Mouse (Mus musculus) urinary bladder, adult 2 months (tissue): ENCODE results near the gene Epb41l4b. TPM values are rescaled to one million over a fixed set of nuclear protein-coding genes. Genes with fewer than 3 reads are reported as not detected.

ENCODE experiments used
- DNase-seq: peaks from one replicate; pipeline ENCODE4 v3.0.0; 2022; ENCODE audit warnings: low spot score
- polyA plus RNA-seq: library from polyadenylated mRNA; depleted of rRNA; stranded (reverse); fragments of >200 nt; gene quantifications from 2 replicates; pipeline ENCODE4 v1.2.3, GENCODE M21; 2012

Epb41l4b gene
- polyA plus RNA-seq, 1 experiment, result 38.6 TPM

DNA sequence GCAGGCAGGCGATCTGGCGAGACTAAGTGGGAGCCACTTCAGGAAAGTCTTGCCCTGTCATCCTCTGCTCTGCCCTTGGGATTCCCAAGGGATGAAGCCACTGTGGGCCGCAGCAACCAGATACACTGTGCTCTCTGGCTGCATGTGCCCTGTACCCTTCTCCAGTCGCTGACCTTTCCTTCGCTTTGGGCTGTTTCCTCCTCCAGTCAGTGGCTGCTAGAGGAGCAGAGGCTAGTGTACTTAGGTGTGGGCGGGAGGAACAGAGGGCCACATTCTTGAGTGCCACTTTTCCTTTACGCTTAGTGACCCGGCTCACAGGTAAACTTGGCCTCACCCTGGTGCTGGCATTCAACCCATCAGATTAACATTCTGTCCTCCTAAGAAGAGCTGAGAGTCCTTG is 10.6 kb upstream of the Epb41l4b start:
- DNase-seq, result no peak

DNA sequence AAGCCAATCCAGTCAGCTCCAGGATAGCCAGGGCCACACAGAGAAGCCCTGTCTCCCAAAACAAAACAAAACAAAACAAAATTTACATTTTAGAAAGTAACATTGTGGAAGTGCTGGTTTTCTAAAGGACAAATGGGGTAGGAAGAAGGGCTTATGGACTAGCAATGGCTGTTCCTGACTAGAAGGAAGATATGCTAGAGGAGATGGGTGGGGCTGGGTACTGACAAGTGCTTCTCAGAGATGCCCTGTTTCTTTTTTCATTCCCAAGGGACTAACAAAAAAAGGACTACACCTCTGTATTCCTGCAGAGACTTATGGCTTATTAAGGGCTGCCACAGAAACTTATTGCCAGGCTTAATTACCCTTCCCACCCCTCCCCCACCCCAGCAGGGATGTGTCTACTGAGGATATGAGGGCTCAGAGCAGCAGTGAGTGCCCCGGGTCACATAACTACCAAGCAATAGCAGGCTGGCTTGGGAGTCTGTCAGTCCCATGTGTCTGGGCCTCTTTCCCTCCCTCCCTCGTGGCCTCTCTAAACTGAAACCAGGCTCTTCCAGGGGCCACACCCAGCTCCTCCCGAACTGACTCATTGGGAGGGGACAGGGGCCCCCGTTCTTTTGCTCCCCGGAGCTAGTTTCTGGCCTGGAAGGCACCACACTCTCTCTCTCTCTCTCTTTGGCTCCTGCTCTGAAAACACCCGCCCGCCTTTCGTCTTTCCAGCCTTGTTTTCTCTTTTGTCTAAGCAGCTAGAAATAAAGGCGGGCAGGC is 10.0 kb upstream of the Epb41l4b start:
- no peak for DNase-seq

DNA sequence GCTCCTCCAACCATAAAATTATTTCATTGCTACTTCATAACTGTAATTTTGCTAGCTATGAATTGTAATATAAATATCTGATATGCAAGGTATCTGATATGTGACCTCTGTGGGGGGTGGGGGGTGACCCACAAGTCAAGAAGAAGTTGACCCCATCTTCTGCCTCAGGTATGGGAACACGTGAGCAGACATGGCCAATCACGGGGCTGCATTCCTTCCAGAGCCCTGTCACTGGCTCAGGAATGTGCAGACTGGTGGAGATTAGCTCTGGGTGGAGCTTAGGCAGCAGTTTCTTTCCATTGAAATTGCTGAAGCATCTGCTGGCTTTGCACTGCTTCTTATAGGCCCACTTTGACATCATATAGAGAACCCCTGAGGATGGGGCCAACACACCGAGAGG is 4.9 kb upstream of the Epb41l4b start:
- DNase-seq, result no peak

DNA sequence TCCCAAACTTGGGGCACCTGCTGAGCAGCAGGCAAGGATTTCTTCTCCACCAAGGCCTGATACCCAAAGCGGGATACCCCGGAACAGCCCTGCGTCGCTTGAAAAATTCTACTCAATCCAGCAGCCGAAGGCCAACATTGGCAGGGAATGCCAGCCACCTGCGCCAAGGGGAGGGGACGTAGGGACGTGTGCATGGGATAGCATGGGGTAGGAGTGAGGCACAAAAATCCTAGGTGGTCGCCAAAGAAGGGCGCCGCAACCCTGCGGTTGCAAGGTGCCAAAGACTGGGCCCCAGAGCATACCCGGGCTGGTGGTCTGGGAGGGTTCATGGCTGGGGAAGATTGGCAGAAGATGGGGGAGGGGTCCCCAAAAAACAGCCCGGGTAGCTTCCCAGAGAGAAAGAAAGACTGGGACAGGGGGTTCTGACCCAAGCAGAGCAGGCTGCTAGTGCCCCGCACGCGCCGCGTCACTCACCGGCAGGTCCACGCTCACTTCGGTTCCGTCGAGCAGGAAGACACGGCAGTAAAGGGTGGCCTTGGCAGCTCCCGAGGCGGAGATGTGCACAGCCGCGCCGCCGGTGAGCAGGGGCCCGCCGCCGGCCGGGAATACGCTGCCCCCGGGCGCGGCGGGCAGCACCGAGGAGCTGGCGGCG is 737 bp downstream of the Epb41l4b start:
- no peak for DNase-seq

DNA sequence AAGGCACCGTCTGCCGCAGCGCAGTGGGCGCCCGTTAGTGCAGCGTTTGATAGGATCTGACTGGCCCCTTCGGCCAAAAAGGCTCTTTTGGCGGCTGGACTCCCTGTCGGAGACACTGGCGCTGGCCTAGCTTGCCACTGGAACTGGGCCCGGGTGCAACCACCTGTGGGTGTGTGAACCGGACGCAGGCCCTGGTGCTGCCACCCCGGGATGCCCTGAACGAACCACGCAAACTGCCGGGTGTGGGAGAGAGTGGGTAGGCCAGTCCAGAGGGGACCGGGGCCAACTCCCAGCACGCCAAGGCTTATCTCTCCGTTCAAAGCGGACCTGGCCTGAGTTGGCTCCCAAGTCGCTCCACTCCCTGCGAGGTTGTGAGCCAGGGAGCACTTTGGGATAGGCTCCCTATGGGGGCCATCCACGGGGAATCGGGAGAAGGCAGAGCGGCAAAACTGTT is 1.3 kb downstream of the Epb41l4b start:
- no peak for DNase-seq

DNA sequence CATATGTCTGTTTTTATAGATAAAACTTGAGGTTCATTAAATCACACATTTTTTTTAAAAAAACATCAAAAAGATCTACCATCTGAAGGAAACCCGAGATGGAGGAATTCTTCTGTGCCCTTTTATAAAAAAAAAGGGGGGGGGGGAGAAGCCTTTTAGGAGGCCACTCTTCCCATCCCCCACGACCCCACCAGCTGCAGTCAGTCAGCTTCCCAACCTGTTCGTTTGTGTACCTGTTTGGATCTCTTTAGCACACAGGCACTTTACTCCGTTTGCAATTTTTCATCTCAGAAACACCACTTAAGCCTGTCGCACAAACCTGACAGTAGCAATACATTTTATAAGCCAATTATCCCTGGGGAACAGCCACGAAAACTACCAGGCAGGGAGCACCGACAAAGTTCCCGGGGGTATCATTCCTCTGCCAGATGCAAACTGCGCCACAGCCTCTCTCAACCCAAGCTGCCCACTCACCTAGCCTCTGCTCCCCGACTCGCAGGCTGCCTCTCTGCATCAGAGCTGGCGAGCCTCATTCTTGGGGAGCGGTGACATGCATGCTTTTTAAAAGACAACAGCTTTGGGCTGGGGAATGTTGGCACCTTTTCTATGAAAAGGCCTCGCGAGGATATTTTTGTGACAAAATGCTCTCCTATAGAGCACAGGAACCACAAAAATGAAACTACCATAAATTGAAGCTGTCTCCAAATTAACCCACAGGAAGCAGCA is 2.1 kb downstream of the Epb41l4b start:
- DNase-seq, result no peak

DNA sequence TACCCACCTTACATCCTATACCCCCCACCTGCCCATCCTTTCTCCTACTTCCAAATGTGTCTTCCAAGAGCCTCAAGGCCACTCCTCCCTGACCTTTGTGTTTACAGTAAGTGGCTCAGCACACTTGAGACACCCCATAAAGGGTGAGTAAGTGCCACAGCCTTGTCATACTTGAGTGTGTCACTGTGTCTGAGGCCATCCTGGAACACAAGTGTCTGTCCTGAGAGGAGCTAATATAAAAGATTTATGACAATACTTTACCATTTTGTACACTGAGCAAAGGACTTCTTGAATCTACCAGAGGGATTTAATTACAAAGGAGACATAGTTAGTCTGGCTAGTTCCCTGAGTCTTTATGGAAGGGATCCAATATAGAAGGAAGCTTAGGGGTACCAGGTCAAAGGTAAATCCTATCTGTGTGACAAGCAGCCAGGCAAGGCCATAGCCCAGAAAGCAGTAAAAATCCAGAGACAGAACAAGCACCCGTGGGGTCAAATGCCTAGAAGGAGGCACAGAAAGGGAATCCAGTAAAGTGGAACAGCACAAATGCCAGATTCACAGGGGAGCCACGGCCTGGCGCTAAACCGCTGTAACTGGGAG is 2.9 kb downstream of the Epb41l4b start:
- no peak for DNase-seq

DNA sequence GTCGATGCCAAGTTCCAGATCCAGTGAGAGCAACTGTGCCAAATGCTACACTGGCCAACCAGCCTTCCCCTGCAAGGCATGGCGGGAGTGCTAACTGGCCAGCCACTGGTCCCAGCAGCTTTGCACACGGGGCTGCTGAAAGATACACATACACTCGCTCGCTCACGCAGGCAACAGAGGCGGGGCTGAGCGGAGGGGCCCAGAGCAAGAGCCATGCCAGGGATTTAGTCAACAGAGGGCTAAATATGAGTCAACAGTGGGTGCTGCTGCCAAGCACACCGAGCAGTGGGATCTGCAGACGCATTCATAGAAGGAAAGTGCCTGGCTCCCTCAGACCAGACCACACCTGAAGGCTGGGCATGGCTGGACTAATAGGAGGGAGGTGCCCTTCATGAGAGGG is 3.8 kb downstream of the Epb41l4b start:
- no peak for DNase-seq

DNA sequence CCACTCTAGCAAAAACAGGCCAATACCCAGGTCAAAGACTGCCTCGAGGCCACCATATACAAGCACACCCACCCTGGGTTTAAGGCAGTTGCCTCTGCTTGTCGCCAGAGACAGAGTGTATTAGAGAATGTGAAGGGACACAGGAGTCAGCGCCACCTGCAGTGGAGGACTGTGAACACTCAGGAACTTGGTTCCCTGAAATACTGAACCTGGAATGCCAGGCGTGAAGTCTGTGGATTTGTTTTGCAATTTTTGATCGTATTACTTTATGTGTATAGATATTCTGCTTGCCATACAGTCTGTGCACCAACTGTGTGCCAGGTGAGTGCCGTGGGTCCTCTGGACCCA is 5.2 kb downstream of the Epb41l4b start:
- DNase-seq, result no peak

DNA sequence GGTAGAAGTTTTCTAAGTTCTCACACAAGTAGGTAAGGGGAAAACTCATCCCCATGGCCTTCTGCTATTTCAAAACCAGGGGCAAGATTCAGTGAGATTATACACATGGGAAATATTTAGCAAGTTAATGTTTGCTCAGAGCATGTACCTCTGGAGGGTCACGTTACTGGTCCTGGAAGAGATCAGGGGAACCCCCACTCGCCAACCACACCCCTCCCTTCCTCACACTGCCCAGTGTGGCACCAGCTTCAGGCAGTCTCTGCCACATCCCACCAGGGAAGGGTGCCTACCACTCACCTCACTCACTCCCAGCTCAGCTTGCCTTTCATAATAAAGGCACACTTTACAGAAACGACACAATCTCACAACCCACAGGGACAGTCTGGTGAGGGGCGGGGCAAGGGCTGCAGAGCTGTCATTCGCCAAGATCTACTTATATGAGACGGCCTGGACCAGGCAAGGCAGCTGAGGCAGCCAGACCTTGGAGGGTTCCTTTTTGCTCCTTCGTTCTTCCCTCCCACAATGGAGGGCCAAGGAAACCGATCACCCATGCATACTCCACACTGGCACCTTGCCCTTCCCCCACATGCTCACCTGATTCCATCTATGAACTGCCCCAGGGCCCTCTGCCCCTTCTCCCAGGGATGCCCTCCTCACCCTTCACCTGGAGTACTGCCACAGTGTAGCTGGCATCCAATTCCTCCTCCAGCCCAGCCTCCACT is 5.7 kb downstream of the Epb41l4b start:
- no peak for DNase-seq

DNA sequence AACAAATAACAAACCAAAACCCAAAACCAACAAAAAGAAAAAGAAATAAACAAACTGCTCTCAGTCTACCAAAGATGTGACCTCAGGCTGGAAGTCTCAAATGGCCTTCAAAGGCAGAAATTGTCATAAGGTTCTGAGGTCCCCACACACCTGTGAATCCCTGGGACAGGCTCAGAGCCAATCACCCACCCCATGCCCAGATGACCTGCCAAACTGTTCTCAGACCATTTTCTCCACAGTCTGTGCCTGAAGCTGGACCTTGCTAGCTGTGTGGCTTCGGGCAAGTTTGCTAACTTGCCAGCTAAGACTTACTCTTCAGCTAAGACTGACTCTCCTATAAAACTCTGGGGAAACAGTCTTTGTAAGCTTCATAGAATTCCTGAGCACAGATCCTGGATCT is 7.8 kb downstream of the Epb41l4b start:
- DNase-seq, result no peak

DNA sequence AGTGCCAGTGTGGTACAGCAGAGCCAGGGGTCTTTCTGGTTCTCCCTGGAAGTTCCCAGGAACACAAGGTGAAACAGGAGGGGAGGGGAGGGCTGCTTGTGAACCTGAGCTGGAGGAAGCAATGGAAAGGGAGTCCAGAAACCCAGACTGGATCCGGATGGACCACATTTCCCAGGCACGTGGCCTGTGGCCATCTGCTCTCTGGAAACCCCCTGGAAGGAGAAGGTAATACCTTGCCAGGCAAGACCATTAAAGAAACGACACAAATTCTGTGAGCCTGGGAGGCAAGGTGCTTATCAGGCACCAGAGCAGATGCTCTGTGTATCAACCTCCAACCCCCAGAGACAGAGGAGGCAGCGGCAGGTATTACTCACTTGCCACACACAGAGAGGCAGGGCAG is 8.7 kb downstream of the Epb41l4b start:
- DNase-seq, result no peak

DNA sequence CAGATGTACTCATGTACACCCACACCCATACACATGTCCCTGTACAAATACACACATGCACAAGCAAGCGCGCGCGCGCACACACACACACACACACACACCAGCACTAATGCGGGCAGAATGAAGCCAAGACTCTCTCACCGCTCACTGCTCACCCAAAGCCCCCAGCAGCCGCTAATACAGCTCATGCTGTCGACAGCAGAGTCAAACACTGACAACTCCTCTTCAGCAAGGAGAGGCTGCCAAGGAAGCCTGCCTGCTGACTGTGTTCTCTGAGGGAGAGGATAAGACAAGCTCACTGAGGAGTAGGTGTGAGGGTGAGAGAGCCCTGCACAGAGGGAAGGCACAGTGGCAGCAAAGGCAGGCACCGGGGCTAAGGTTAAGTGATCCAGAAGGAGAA is 11.4 kb downstream of the Epb41l4b start:
- no peak for DNase-seq

DNA sequence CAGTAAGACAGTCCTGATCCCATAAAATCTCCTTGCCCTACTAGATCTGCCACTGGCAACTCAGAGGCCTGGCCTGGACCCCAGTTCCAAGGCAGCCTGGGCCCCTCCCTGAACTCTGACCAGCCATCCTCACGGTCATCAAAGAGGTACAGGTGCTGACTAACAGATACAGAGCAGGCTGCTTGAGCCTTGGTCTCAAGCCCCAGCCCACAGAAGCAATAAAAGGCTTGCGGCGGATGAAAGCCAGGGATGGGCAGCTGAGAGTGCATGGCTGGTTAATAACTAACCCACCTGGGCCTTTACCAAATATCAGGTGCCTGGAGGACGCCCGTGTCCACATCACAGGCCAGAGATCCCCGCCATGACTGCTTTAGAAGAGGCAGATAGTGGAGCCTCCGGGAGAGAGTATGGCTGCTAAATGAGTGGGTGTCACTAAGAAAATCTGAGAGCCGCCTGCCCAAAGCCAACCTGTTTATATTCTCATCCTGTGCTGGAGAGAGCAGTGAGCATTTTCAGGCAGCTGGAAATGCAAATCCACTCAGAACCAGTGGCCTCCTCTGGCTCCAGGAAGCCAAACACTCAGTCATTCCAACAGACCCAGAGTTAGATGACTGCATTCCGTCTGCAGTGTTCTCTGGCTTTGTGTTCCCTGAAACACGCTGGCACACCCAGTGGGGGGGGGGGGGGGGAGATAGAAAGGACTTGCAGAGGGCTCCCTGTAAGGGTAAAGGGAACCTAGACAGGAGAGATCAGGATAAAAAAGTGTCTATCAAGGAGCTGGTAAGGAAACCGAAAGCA is 13.3 kb downstream of the Epb41l4b start:
- DNase-seq, result no peak

DNA sequence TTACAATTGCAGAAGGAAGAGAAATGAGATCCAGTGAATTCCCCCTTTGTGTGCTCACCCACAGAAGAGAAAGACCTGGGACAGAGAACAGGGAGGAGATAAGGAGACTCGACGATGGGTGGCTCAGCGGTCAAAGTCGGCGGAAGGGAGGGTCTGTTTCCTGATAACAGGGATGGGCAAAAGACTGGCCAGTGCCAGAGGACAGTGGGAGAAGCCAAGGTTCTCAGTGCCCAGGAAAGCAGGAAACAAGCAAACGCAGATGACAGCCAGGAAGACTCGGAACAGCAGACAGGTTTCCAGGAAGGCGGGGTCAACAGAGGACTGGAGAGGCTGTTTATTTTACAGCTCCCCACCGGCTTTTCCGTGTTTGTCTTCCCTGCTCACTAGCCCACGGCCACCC is 20.2 kb downstream of the Epb41l4b start:
- no peak for DNase-seq

DNA sequence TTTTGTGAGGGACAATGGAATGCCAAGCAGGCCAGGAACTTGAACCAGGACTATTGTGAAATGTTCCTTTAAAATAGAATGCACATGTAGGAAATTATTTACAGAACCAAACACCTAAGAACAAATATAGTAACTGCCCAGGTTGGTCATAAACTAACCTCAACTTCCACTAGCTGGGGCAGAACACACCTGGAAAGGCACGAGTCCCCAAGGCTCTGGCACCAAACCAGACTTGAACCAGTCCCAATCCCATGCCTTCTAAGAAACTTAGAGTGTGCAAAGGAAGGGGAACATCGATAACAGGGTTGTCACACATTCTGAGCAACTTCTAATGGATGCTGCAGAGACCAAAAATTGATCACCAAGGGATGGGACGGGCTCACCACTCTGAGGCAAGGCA is 21.1 kb downstream of the Epb41l4b start:
- DNase-seq, result no peak

DNA sequence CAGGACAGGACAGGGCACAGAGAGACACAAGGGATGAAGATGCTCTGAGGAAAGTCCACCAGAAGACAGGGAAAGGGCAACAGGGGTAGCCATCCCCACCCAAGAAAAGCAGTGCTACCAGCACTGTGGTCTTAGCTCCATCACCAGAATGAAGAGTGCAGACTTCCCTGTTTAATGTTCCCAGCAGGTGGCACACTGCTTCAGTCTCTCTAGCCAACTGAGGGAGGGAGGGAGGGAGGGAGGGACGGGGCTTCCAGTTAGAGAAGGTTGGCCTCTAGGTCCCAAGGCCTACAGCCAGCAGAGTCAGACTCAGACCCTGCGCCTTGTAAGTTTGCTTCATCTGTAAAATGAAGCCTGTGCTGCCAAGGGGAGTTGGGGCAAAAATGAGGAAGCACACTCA is 22.7 kb downstream of the Epb41l4b start:
- no peak for DNase-seq

DNA sequence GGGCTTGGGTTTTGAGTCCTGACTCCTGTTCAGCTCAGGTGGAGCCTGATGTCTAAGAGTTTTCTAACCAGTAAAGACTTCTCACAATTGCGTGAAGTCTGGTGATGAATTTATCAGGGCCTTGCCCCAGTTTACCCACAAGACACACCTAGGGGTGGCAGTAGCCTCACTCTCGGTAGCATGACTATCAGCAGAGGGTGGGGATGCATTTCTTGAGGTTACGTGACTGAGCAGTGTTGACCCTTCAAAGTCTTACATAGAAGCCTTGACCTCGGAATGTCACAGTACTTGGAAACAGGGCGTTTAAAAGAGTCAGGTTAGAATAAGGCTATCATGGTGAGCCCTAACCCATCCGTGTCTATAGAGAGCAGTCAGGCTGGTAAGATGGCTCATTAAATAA is 23.3 kb downstream of the Epb41l4b start:
- no peak for DNase-seq

DNA sequence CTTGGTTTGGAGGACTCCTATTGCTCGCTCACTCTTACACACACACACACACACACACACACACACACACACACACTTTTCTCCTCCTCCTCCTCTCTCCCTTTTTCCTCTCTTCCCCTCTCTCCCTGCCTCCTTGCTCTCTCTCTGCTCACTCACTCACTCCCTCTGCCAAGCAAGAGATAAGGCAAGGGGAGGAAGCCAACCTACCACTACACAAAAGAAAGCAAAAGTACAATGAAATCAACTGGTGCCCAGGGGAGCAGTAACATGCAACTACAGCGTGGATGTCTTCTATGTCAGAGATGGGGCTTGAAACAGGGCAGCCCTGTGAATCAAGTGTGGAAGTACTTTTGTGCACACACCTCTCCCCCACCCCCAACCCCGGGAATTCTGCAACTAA is 24.4 kb downstream of the Epb41l4b start:
- no peak for DNase-seq

DNA sequence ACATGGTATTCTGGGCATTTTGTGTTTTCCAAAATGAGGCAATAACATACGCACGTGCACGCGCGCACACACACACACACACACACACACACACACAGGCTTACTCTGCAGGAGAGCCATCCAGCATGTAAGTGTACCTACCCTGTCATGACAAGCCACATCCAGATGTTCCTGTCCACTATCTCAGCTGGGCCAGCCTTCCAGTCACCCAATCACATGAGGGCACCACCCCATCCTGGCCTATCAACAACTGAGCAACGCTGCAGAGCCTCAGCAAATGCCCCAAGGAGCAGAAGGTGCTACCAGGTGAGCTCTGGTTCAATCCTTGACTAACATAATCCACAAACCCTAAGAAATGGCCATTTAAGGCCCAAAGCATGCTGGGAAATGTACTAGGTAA is 27.0 kb downstream of the Epb41l4b start:
- no peak for DNase-seq
